Mouse (Mus musculus): ENCODE data around the gene Myl6b. TPM values are rescaled to one million over a fixed set of nuclear protein-coding genes. Genes with fewer than 3 reads are reported as not detected.

Myl6b gene
- polyA plus RNA-seq (2016; fragmentation: Nextera tagmentation; extraction: Ambion mirVana): 2.7 and 3.0 TPM in 2 replicates

DNA sequence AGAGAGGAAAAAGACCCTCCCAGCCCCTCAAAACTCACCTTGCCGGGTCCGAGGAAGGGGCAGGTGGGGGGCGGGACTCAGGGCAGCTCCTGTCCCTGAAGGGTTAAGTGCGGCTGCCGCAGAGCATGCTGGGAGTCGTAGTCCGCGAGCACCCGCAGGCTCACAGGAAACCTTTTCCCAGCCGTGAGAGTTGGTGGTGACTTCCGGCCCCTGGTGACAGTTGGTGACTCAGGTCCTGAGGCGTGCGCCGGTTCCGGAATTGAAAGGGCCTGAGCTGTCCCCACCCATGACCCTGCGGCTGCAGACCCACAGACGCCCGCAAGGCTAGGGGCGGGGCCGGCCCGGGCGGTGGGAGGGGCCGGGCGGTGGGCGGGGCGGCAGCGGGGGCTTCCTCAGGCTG is at the start of gene Myl6b:
Gene Myl6b, minus strand, starts transcription at position 96 of the 400 bp plus-strand sequence.
- peaks cover 10% of the 10 kb centered on the region; the same call in 1 of the 2 replicates for H3K27me3 ChIP-seq
- peak within 1 kb of the TSS; percentile 62 for H3K4me3 ChIP-seq
- H3K4me2 ChIP-seq (replicated peaks): peak within 1 kb of the TSS; percentile 84
- H3K27ac ChIP-seq (replicated peaks): peak within 1 kb of the TSS; percentile 78
- peak within 1 kb of the TSS; percentile 60 for H3K9ac ChIP-seq (replicated peaks)
- WGBS: 0% methylated on average over 25 of the region's 27 CpGs
- ATAC-seq (ENCODE audit: low FRiP score, low read depth): peak; percentile 83
- no peaks in the 10 kb centered on the region for H3K9me3 ChIP-seq
- no peaks in the 10 kb centered on the region for H3K36me3 ChIP-seq
- peaks cover 27% of the 10 kb centered on the region for H3K4me1 ChIP-seq

DNA sequence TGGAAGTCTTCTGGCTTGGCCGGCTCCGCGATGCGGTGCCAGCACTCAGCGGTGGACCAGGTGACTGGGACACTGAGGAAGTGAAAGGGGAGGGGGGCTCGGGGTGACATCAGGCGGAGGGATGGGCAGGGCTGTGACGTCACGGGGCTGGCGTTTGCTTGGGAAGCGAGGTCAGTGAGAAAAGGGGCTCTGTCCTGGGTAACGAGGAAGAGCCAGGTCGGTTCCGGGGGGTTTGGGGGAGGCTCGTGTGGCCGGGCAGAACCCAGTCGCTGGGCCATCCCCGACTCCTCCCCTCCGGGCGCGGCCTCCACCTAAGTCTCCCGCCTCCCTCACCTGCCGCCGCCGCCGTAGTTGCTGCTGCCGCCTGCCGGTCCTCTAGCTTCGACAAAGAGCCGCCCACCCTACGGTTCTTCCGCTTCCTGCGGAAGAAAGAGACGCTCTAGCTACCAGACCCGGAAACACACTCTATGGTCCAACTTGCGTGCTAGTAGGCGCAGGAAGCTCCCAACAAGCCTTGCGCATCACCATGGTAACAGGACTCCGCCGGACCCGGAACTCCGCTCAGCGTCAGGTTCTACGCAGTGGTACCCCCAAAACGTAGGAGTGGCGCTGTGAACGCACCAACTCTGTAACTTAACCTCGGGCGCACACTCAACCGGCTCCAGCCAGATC is 49.0 kb upstream of the Myl6b start, which contains the start of gene Zc3h10:
Gene Zc3h10, minus strand, starts transcription at position 414 of the 672 bp plus-strand sequence.
- Histone ChIP-seq H3K27ac (replicated peaks) (peak within 1 kb of the TSS; percentile 96), H3K9ac (replicated peaks) (peak within 1 kb of the TSS; percentile 81), H3K4me1 (peaks cover 21% of the 10 kb centered on the region), H3K4me3 (peak within 1 kb of the TSS; percentile 61), H3K27me3 (no peaks in the 10 kb centered on the region), H3K36me3 (peaks cover 31% of the 10 kb centered on the region), H3K9me3 (no peaks in the 10 kb centered on the region), H3K4me2 (replicated peaks) (peak within 1 kb of the TSS; percentile 76)
- ATAC-seq (ENCODE audit: low FRiP score, low read depth): peak; percentile 90
- under 1% methylated on average over 49 of the region's 50 CpGs for WGBS

DNA sequence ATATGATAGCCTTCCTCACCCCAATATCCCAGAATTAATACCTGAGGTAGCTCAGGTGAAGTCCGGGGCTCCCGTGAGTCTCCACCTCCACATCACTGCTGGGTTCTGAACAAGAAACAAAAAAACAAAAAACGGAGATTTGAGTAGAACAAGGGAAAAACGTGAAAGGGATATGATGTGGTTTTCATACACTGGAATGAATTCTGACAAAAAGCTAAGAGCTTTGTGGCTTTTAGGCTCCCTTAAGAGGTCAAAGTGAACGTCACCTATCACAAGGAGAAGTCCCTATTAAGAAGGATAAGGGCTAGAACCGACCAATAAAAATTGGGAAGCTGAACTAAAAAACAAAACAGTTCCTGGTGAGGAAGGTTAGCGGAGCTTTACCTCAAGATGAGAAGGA is 48.3 kb upstream of the Myl6b start:
- ATAC-seq (ENCODE audit: low FRiP score, low read depth): no peak
- H3K27ac ChIP-seq (replicated peaks): peak overlapping the region; percentile 96
- no peaks in the 10 kb centered on the region for H3K9me3 ChIP-seq
- H3K4me1 ChIP-seq: peaks cover 21% of the 10 kb centered on the region
- peaks cover 37% of the 10 kb centered on the region for H3K36me3 ChIP-seq
- no peaks in the 10 kb centered on the region for H3K27me3 ChIP-seq
- peak overlapping the region; percentile 61 for H3K4me3 ChIP-seq
- peak overlapping the region; percentile 68 for H3K9ac ChIP-seq (replicated peaks)
- WGBS: 30% methylated on average over 7 of the region's 7 CpGs
- H3K4me2 ChIP-seq (replicated peaks): peak overlapping the region; percentile 76

- ATAC-seq (ENCODE audit: low FRiP score, low read depth): no peak
- 14% methylated on average over 4 of the region's 4 CpGs for WGBS
- Histone ChIP-seq H3K27me3 (no peaks in the 10 kb centered on the region), H3K27ac (replicated peaks) (peak overlapping the region; percentile 96), H3K4me2 (replicated peaks) (peak overlapping the region; percentile 76), H3K9ac (replicated peaks) (peak overlapping the region; percentile 68; the same call in 1 of the 2 replicates), H3K4me1 (peaks cover 21% of the 10 kb centered on the region), H3K36me3 (peaks cover 39% of the 10 kb centered on the region), H3K9me3 (no peaks in the 10 kb centered on the region), H3K4me3 (peak overlapping the region; percentile 61)
These were observed 47.9 kb upstream of the Myl6b start for GRCm38 (mm10) chr10:128546361-128546760.

DNA sequence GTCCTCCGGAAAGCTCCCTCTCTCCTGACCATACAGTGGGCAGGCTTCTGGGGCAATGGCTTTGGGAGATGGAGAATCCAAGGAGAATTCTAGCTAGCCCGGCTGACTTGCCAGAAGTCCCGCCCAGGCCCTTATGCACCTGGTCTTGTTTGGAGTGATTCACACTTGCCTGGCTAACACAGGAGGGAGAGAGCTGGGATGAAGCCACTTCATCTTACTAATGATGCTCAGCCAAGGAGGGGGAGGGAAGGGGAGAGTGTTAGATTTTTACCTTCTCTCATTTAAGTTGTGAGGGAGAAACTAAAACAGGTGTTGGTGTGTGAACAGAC is 47.0 kb upstream of the Myl6b start:
- Histone ChIP-seq H3K27ac (replicated peaks) (no peak overlapping the region), H3K4me1 (peaks cover 21% of the 10 kb centered on the region), H3K4me2 (replicated peaks) (no peak overlapping the region), H3K27me3 (no peaks in the 10 kb centered on the region), H3K36me3 (peaks cover 45% of the 10 kb centered on the region), H3K9me3 (no peaks in the 10 kb centered on the region), H3K4me3 (no peak overlapping the region), H3K9ac (replicated peaks) (no peak overlapping the region)
- WGBS: 94% methylated on average over 3 of the region's 3 CpGs
- ATAC-seq (ENCODE audit: low FRiP score, low read depth): no peak

DNA sequence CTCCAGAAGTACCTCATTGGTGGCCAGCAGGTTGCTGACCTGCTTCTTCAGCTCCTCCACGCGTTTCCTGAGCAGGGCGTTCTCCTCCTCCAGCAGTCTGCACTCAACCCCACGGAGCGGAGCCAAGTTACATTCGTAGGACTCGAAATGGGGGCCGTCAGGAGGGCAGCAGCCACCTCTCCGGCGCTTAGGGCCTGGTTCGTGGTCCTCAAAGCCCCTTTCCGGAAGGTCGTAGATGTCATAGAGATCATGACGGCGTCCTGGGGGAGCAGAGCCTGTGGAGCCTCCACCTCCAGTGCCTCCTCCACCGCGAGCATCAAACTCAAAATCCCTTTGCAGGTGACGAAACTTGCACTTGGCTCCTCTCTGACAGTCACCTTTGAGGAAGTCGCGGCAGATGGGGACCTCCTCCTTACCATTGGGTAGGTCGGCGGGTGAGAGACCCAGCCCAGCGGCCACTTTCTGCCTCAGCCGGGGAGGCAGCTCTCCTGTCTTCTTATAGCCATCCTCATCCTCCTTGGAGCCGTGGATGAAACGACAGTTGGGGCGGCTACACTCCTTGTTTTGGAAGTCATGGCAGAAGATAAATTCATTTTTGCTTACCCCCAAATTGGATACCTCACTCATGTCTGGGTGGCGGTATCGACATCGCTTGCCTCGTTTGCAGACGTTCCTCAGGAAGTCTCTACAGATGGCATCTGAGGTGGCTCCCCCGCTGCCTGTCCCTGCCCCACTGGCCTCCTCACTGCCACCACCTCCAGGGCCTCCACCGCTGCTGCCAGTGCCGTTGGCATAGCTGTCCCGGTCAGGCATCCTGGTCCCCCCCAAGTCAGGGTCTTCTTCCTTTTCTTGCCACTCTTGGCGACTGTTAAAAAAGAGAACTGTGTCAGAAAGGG is 46.4 kb upstream of the Myl6b start:
- WGBS: 95% methylated on average over 37 of the region's 37 CpGs
- Histone ChIP-seq H3K4me3 (no peak overlapping the region), H3K9ac (replicated peaks) (no peak overlapping the region), H3K4me1 (peaks cover 21% of the 10 kb centered on the region), H3K36me3 (peaks cover 45% of the 10 kb centered on the region), H3K4me2 (replicated peaks) (no peak overlapping the region), H3K27me3 (no peaks in the 10 kb centered on the region), H3K27ac (replicated peaks) (no peak overlapping the region), H3K9me3 (no peaks in the 10 kb centered on the region)
- ATAC-seq (ENCODE audit: low FRiP score, low read depth): no peak

- no peaks in the 10 kb centered on the region for H3K27me3 ChIP-seq
- H3K9me3 ChIP-seq: no peaks in the 10 kb centered on the region
- H3K4me2 ChIP-seq (replicated peaks): no peak overlapping the region
- H3K9ac ChIP-seq (replicated peaks): no peak overlapping the region
- no peak overlapping the region for H3K4me3 ChIP-seq
- peaks cover 45% of the 10 kb centered on the region for H3K36me3 ChIP-seq
- WGBS: 96% methylated on average over 15 of the region's 15 CpGs
- ATAC-seq (ENCODE audit: low FRiP score, low read depth): no peak
- H3K27ac ChIP-seq (replicated peaks): no peak overlapping the region
- peaks cover 21% of the 10 kb centered on the region for H3K4me1 ChIP-seq
These were observed 45.7 kb upstream of the Myl6b start for GRCm38 (mm10) chr10:128544151-128544657.

DNA sequence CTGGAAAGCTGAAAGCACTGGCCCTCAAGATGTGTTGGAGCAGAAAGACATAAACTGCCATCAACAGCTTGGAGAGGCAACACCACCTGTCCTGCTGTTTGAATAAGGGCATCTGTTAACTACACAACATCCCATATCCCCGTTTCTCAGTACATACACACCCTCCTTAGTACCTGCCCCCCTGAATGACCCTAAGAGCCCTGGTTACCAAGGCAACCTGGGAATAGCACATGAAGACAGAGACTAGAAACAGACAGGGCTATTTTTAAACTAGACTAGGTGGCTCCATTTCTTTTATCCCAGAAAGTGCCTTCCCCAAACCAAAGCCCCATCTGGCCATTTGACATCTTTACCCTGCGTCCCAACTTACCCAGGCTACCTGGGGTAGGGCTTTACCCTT is 44.6 kb upstream of the Myl6b start:
- H3K4me1 ChIP-seq: peaks cover 21% of the 10 kb centered on the region
- H3K36me3 ChIP-seq: peaks cover 45% of the 10 kb centered on the region
- no peaks in the 10 kb centered on the region for H3K27me3 ChIP-seq
- H3K9me3 ChIP-seq: no peaks in the 10 kb centered on the region
- no peak overlapping the region for H3K4me2 ChIP-seq (replicated peaks)
- no peak for ATAC-seq (ENCODE audit: low FRiP score, low read depth)
- H3K9ac ChIP-seq (replicated peaks): no peak overlapping the region
- 77% methylated on average over 2 of the region's 2 CpGs for WGBS
- H3K27ac ChIP-seq (replicated peaks): no peak overlapping the region
- no peak overlapping the region for H3K4me3 ChIP-seq

DNA sequence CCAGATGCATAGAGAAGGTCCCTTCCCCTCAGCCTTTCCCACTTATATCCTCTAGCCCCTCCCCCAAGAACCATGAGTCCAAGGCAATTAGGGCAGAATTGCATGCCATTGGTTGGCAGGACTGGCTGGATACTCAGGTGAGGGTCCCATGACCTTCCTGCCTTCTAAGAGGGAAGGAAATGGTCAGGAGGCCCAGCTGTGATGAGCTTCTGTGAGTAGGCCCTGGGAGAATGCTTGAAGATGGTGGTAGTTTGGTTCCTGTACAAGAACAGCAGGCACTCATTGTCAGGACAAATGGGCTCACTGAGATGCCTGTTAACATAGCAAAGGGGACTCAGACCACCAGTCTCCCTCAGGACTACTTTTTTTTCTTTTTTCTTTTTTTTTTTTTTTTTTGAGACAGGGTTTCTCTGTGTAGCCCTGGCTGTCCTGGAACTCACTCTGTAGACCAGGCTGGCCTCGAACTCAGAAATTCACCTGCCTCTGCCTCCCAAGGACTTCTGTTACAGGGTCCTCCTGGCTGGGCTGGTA is 39.9 kb upstream of the Myl6b start:
- Histone ChIP-seq H3K9ac (replicated peaks) (no peak overlapping the region), H3K4me3 (no peak overlapping the region), H3K9me3 (no peaks in the 10 kb centered on the region), H3K4me2 (replicated peaks) (no peak overlapping the region), H3K4me1 (0 out of 2 replicates have a peak, but pooled peaks cover 5% of the 10 kb centered on the region), H3K27ac (replicated peaks) (no peak overlapping the region), H3K36me3 (peaks cover 23% of the 10 kb centered on the region), H3K27me3 (no peaks in the 10 kb centered on the region)
- ATAC-seq (ENCODE audit: low FRiP score, low read depth): no peak
- WGBS: 88% methylated on average over 1 of the region's 1 CpGs

DNA sequence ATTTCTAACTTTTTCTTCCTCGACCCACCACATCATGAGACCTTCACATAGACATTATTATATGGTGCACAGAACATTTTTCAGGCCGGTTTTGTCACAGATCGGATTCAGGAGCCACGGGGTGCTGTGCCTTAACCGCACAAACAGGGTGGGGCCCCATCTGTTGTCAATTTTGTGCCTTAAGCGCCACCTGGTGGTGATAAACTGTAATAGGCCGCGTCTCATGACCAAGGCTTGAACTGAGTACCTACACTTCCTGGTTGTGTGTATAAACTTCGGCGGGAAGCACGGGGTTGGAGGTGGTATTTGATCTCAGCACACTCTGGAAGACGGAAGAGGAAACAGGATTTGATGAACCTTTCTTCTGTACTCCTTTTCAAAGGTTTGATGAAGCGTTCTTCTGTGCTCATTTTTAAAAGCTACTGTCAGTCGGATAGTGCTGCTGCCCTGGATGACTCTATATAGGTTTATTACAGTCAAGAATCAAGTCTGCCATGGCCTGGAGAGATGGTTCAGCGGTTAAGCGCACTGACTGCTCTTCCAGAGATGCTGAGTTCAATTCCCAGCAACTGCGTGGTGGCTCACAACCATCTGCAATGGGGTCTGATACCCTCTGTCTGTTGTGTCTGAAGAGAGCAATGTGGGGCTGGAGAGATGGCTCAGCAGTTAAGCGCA is 37.9 kb upstream of the Myl6b start:
- Histone ChIP-seq H3K9me3 (no peaks in the 10 kb centered on the region), H3K4me2 (replicated peaks) (peak overlapping the region; percentile 42), H3K4me1 (no peaks in the 10 kb centered on the region), H3K27me3 (no peaks in the 10 kb centered on the region), H3K36me3 (peaks cover 6% of the 10 kb centered on the region; the same call in 1 of the 2 replicates), H3K4me3 (peak overlapping the region; percentile 10; the same call in 1 of the 2 replicates), H3K27ac (replicated peaks) (no peak overlapping the region), H3K9ac (replicated peaks) (no peak overlapping the region; the same call in 1 of the 2 replicates)
- ATAC-seq (ENCODE audit: low FRiP score, low read depth): peak; percentile 89
- 16% methylated on average over 18 of the region's 18 CpGs for WGBS

DNA sequence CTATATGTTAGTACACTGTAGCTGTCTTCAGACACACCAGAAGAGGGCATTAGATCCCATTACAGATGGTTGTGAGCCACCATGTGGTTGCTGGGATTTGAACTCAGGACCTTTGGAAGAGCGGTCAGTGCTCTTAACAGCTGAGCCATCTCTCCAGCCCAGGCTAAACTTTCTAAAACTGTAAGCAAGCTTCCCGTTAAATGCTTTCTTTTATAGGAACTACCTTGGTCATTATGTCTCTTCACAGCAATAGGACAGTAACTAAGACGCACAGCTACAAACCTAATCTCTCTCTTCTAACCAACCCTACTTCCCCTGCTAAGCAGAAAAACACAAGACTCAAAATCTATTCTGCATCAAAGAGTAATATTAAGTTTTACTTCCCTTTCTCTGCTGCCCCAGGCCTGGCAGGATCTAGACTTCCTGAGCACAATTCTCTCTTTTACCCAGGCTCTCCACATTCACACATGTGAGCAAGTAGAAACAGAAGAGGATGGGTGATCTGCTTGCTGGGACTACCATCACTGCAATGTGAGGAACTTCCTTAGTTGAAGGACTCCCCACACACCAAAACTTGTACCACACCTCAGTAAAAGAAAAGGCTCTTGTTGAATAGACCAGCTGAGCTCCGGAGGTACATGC is 37.3 kb upstream of the Myl6b start:
- peak overlapping the region; percentile 10; the same call in 1 of the 2 replicates for H3K4me3 ChIP-seq
- ATAC-seq (ENCODE audit: low FRiP score, low read depth): no peak
- peak overlapping the region; percentile 42 for H3K4me2 ChIP-seq (replicated peaks)
- H3K36me3 ChIP-seq: no peaks in the 10 kb centered on the region
- H3K9me3 ChIP-seq: no peaks in the 10 kb centered on the region
- H3K27me3 ChIP-seq: no peaks in the 10 kb centered on the region
- WGBS: 76% methylated on average over 4 of the region's 4 CpGs
- H3K4me1 ChIP-seq: no peaks in the 10 kb centered on the region
- no peak overlapping the region for H3K27ac ChIP-seq (replicated peaks)
- no peak overlapping the region; the same call in 1 of the 2 replicates for H3K9ac ChIP-seq (replicated peaks)

All from midbrain, embryonic 12.5 days (tissue).